In the genomic region with DNA sequence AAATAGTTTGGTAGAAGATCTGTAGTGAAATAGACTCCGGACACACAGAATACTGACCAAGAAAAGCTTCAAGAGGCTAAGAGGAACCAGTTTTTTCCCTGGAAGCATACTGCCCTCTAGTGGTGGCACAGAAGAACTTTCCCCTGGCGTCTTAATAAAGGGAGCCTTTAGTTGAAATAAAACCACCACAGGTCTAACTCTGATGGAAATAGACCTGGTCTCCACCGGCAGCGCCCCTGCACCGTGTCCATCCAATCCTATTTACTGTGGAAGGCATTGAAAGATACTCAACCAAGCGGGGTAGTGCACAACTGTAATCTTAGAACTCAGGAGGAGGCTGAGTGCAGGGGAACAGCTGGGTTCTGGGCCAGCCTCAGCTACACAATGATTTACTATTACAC, we compare ENCODE assay signal across 9 mouse cellular contexts. TPM values are rescaled to one million over a fixed set of nuclear protein-coding genes. Genes with fewer than 3 reads are reported as not detected.
A peak's percentile ranks its signal among the peaks of the same experiment; 100 is the strongest.
DNase-seq lines count a peak whose midpoint lies in the region; ATAC-seq and TF ChIP-seq lines count a peak whose summit lies in the region.
"Had no signal": no experiment of that assay in that cellular context is flagged by ENCODE, and none has a peak within 500 bp of the region (broad histone marks: within the 10 kb centered on the region; RNA-seq: fewer than 3 reads in every experiment).

No protein-coding gene starts in this region.

- no peaks in the 10 kb centered on the region for H3K36me3 ChIP-seq in forebrain, embryonic 12.5 days (replicated peaks)
- no peaks in the 10 kb centered on the region for H3K36me3 ChIP-seq in kidney, adult 2 months (ENCODE audit: control insufficient read depth, insufficient read depth, low read length)
- no peaks in the 10 kb centered on the region for H3K36me3 ChIP-seq in lung, embryonic 16.5 days (ENCODE audit: control insufficient read depth, insufficient read depth, low read length)

- no peaks in the 10 kb centered on the region for H3K9me3 ChIP-seq in forebrain, embryonic 12.5 days
- no peaks in the 10 kb centered on the region for H3K9me3 ChIP-seq in lung, embryonic 16.5 days (ENCODE audit: control insufficient read depth, low read length)

- 13% methylated on average over 6 of the region's 6 CpGs for WGBS in forebrain, embryonic 12.5 days
- WGBS in kidney, adult 2 months: 7% methylated on average over 6 of the region's 6 CpGs
- 12% methylated on average over 6 of the region's 6 CpGs for WGBS in lung, embryonic 16.5 days

- no peaks in the 10 kb centered on the region for H3K4me1 ChIP-seq in forebrain, embryonic 12.5 days
- no peaks in the 10 kb centered on the region for H3K4me1 ChIP-seq in kidney, adult 2 months (ENCODE audit: control insufficient read depth, insufficient read depth, low read length)
- no peaks in the 10 kb centered on the region for H3K4me1 ChIP-seq in lung, embryonic 16.5 days (replicated peaks; ENCODE audit: control insufficient read depth, insufficient read depth, low read length)

- no peak overlapping the region for H3K4me3 ChIP-seq in forebrain, embryonic 12.5 days (replicated peaks)
- H3K4me3 ChIP-seq in kidney, adult 2 months (ENCODE audit: insufficient read depth, low read depth, low read length): no peak overlapping the region
- no peak overlapping the region for H3K4me3 ChIP-seq in lung, embryonic 16.5 days (ENCODE audit: low read length)

- TF ChIP-seq CTCF in kidney, adult 2 months (conservative IDR thresholded peaks at IDR 0.05; ENCODE audit: insufficient read depth, insufficient read length, low read depth, low read length): peak; percentile 46

- no peak overlapping the region for H3K4me2 ChIP-seq in forebrain, embryonic 12.5 days
- no peak overlapping the region for H3K4me2 ChIP-seq in lung, embryonic 16.5 days (ENCODE audit: low read depth, low read length)

- DNase-seq in 3T3-L1 (ENCODE audit: low read depth, low spot score): peak; percentile 81
- DNase-seq in CD4-positive, CD25-positive, alpha-beta regulatory T cell, adult 2 months (ENCODE audit: low read depth, low spot score): peak; percentile 75
- peak; percentile 32 for DNase-seq in c-Kit-positive CD71-positive TER-119-positive erythroid progenitor cells, embryonic 14.5 days (ENCODE audit: low spot score)
- DNase-seq in kidney, adult 2 months: peak; percentile 37
- DNase-seq in retina, postnatal 1 day: peak; percentile 67
- DNase-seq in frontal cortex, postnatal 14 days (ENCODE audit: low spot score in 2 of 2): no peak

- H3K27me3 ChIP-seq in forebrain, embryonic 12.5 days: no peaks in the 10 kb centered on the region
- H3K27me3 ChIP-seq in kidney, adult 2 months (replicated peaks; ENCODE audit: control insufficient read depth, insufficient read depth, low read length): no peaks in the 10 kb centered on the region
- H3K27me3 ChIP-seq in lung, embryonic 16.5 days (ENCODE audit: control insufficient read depth, insufficient read depth, low read depth, low read length): no peaks in the 10 kb centered on the region

- H3K27ac ChIP-seq in forebrain, embryonic 12.5 days: no peak overlapping the region
- no peak overlapping the region for H3K27ac ChIP-seq in kidney, adult 2 months (ENCODE audit: insufficient read depth, low read depth, low read length)
- no peak overlapping the region for H3K27ac ChIP-seq in lung, embryonic 16.5 days (ENCODE audit: low read length)

- peak; percentile 69 for ATAC-seq in forebrain, embryonic 12.5 days (ENCODE audit: low FRiP score)
- peak; percentile 47; the same call in 1 of the 2 replicates for ATAC-seq in lung, embryonic 16.5 days (ENCODE audit: low read depth)

- H3K9ac ChIP-seq in forebrain, embryonic 12.5 days: no peak overlapping the region
- no peak overlapping the region for H3K9ac ChIP-seq in lung, embryonic 16.5 days (ENCODE audit: low read length)

- TF ChIP-seq POLR2A in kidney, adult 2 months (IDR thresholded peaks at IDR 0.05; ENCODE audit: low read depth, low read length): no peak

RNA-seq across cellular contexts. Expression of a gene that starts 19.7 kb away (rescaled TPM):
- not detected in 2 replicates for polyA plus RNA-seq in forebrain, embryonic 12.5 days (2016; fragmentation: Nextera tagmentation; extraction: Ambion mirVana)
- polyA plus RNA-seq in kidney, adult 2 months (2012; rRNA removed): 0.06 and 0.12 TPM in 2 replicates
- polyA plus RNA-seq in lung, embryonic 16.5 days (2015; fragmentation: Nextera tagmentation; extraction: Ambion mirVana): 0.36 and 0.50 TPM in 2 replicates

RNA-seq across cellular contexts. Expression of a gene that starts 23.5 kb away (rescaled TPM):
- 0.18 and 0.31 TPM in 2 replicates for polyA plus RNA-seq in forebrain, embryonic 12.5 days (2016; fragmentation: Nextera tagmentation; extraction: Ambion mirVana)
- polyA plus RNA-seq in kidney, adult 2 months (2012; rRNA removed): 0.34 and 0.63 TPM in 2 replicates
- polyA plus RNA-seq in lung, embryonic 16.5 days (2015; fragmentation: Nextera tagmentation; extraction: Ambion mirVana): 3.3 and 4.3 TPM in 2 replicates

RNA-seq across cellular contexts. Expression of a gene that starts 31.1 kb away (rescaled TPM):
- polyA plus RNA-seq in forebrain, embryonic 12.5 days (2016; fragmentation: Nextera tagmentation; extraction: Ambion mirVana): 5.8 and 7.1 TPM in 2 replicates
- 0.24 and 0.41 TPM in 2 replicates for polyA plus RNA-seq in kidney, adult 2 months (2012; rRNA removed)
- 2.8 and 3.7 TPM in 2 replicates for polyA plus RNA-seq in lung, embryonic 16.5 days (2015; fragmentation: Nextera tagmentation; extraction: Ambion mirVana)

RNA-seq across cellular contexts. Expression of a gene that starts 34.4 kb away (rescaled TPM):
- not detected in 2 replicates for polyA plus RNA-seq in forebrain, embryonic 12.5 days (2016; fragmentation: Nextera tagmentation; extraction: Ambion mirVana)
- polyA plus RNA-seq in kidney, adult 2 months (2012; rRNA removed): 0.09 and 0.12 TPM in 2 replicates
- polyA plus RNA-seq in lung, embryonic 16.5 days (2015; fragmentation: Nextera tagmentation; extraction: Ambion mirVana): not detected in 2 replicates
- polyA plus RNA-seq: heart, embryonic 14.5 days had no signal

RNA-seq across cellular contexts. Expression of a gene that starts 42.7 kb away (rescaled TPM):
- polyA plus RNA-seq in forebrain, embryonic 12.5 days (2016; fragmentation: Nextera tagmentation; extraction: Ambion mirVana): 0.19 and 0.23 TPM in 2 replicates
- 0.42 and 0.86 TPM in 2 replicates for polyA plus RNA-seq in kidney, adult 2 months (2012; rRNA removed)
- polyA plus RNA-seq in lung, embryonic 16.5 days (2015; fragmentation: Nextera tagmentation; extraction: Ambion mirVana): 1.5 and 1.6 TPM in 2 replicates

Comparison
In these comparisons a context has a peak if more than half of its experiments do, and no peak if none do; other contexts are left out.
1. DNase-seq: peak in 3T3-L1 (single experiment), CD4-positive, CD25-positive, alpha-beta regulatory T cell, adult 2 months (single experiment), c-Kit-positive CD71-positive TER-119-positive erythroid progenitor cells, embryonic 14.5 days (single experiment), kidney, adult 2 months (single experiment) and retina, postnatal 1 day (single experiment); none in frontal cortex, postnatal 14 days (0 of 2).